Mouse (Mus musculus) Muller cell, postnatal 12 days (primary cell): ENCODE measurements at regions not wholly inside any gene's neighbourhood (a gene's known extent, or its start where the extent isn't known, plus 50 kb on each side); places are given as distances from the start of the nearest gene placed in this dataset.
"Not testable (repeated sequence)": the region's sequence is repeated elsewhere in the genome, so short reads cannot be mapped to it uniquely, and the experiment has no call there.

Experiments used
- DNase-seq: peaks from one replicate; pipeline ENCODE4 v3.0.0-alpha.2; 2015; ENCODE audit errors: inconsistent ontology term

- peak; percentile 27 for DNase-seq
Measured at GRCm38 (mm10) chr1:150160314-150160713, 60.5 kb downstream of the Ptgs2 start.

DNA sequence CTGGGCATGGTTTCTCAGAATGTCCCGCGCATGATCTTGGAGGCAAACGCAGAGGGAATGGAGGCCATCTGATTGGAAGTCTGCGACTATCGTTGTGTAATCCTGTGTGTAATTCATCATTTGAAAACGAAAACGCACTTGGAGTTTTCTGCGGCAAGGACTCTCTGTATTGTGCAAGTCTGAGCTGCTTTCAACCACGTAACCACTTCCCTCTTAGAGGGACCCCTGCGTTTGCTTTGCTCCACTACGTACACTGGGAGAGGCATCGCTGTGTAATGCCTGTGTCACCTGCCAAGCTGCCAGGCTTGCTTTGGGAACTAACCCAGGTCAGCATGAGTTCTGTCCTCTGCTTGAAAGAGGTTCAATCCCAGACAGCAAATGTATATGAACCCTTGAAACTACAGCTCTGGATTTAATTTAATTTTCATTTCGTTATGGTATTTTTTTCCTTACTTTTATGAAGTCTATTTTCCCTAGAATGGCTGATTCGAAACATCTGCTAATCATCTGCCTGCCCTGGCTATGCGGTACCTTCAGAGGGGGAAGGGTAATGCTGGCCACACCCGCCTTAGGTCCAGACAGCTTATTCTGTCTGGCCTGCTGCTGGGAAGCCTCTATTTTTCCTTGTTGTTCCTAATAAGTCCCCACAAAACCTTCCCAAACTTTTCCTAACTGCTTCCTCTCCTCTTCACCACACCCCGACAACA lies 65.2 kb downstream of the Ptgs2 start:
- DNase-seq, result no peak

GRCm38 (mm10) chr1:150165597-150165973 lies 65.8 kb downstream of the Ptgs2 start:
- no peak for DNase-seq

DNA sequence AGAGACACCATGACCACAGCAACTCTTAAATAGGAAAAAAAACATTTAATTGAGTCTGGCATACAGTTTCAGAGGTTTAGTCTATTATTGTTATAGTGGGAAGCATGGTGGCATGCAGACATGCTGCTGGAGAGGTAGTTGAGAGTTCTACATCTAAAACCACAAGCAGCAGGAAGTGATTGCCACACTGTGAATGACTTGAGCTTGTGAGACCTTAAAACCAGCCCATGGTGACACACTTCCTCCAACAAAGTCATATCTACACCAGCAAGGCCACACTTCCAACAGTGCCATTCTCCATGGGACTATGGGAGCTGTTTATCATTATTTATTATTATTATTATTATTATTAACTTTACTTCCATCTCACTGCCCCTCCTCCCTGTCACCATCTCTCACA lies 67.3 kb downstream of the Ptgs2 start:
- no peak for DNase-seq

- DNase-seq, result no peak
Measured at GRCm38 (mm10) chr1:150174204-150174603, 74.4 kb downstream of the Ptgs2 start.

GRCm38 (mm10) chr1:150177029-150177740 lies 77.4 kb downstream of the Ptgs2 start:
- DNase-seq, result no peak

DNA sequence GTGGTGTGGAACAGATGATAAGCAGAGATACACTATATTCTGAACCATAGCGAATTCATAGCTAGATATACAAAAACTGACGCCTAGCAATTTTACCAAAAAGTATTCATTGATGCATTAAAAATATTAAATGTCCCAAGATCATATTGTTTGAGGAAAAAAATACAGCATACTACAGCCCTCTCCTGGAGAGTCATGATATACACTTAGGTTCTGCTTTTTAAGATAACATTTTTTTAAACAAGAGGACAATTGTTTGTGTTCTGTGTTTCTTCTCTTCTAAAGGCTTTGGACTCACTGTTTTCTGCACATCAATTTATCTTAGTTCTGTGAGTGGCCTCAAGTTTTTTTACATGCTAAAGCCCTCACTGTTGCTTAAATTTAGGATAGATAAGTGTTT lies 102.2 kb downstream of the Ptgs2 start:
- peak; percentile 31 for DNase-seq

DNA sequence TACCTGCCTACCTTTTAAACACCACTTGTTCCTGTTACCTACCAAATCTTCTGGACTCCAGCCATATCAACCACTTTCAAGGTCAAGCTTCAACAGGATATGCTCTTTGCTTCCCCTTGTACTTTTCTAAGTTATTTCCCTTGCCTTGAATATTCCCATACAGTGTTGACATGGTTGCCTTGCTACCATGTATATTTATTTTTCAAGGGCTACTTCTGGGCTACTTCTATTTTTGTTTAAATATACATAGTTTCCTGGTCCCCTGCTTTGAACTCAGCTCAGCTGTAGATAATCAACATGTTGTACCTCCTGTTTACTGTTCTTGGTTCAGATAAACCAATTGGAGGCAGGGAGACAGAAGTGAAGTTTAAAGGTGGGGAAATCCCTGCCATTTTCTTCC lies 106.8 kb upstream of the Pdc start:
- no peak for DNase-seq

DNA sequence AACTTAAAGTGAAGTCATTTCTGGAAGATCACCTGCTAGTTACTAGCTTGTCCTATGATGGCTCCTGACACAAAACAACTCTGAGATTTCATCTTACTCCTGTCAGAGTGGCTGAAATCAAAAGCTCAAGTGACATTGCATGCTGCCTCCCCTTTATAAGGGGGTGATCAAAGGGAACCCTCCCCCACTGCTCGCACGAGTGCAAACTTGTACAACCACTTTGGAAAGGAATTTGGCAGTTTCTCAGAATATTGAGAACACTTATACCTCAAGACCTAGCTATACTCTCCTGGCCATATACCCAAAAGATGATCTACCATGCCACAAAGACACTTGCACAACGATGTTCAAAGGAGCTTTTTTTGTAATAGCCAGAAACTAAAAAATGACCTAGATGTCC lies 102.5 kb upstream of the Pdc start:
- DNase-seq, result no peak

DNA sequence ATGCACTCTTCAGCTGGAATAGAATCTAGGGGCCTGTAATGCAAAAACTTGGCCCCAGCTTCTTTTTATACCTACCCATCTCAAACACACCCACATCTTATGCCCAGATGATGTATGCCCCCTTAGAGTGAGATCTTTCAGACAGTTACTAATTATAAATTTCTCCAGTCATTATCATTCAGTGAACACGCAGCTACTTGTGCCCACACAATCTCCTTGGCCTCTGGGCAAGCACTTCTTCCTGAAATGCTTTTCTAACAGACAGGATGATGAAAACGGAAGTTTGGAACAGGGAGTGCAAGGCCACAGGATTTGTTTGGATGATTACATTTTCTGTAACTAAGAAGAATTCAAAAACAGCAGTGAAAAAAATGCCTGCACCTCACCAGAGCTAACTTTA lies 100.4 kb upstream of the Pdc start:
- DNase-seq, result no peak

DNA sequence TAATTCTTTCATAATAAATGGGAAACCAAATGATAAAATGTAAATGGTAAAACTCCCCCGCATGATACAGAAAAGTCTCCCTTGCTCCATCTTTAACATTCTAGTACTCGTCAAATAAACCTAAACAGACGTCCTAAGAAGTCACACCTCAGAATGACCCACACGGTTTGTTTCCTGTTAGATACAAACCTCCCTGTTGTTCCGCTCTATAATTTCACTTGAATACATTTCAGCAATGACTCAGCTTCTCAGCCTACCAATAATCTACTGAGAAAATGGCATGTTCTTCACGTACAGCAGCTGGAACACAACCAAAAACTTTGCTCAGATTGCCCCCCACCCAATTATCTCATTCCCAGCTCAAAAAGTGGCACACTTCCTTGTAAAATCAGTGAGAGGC lies 93.7 kb upstream of the Pdc start:
- no peak for DNase-seq

DNA sequence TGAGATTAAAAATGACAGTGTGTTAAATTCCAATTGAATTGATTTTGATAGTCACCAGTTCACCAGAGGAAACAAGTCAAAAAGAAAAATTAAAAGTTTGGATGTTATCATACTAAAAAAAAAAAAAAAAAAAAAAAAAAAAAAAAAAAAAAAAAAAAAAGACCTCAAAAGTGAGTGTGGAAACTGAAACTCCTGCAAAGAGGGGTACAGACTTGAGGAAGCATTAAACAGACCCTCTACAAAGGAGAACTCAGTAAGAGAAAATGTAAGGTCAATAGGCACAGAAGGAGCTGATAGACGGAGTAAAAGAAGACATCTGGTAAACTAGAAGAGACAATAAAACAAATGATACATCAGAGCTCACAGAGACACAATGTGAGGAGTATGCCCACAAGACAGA lies 79.7 kb upstream of the Pdc start:
- not testable (repeated sequence) for DNase-seq

DNA sequence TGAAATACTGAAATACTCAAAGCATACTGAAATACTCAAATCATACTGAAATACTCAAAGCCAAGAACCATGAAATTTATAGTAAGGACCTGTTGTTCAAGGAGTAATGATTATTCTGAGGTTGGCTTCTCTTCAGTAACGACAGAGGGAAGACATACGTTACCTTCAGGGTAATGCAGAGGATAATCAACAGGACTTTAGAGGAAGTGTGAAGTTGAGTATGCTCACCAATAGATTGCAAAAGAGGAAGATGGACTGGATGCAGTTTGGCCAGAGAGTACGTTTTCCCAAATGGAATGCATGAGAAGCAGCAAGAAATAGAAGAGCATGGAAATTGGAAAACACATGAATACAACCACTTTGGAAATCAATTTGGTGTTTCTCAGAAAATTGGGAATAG lies 79.1 kb upstream of the Pdc start:
- no peak for DNase-seq

DNA sequence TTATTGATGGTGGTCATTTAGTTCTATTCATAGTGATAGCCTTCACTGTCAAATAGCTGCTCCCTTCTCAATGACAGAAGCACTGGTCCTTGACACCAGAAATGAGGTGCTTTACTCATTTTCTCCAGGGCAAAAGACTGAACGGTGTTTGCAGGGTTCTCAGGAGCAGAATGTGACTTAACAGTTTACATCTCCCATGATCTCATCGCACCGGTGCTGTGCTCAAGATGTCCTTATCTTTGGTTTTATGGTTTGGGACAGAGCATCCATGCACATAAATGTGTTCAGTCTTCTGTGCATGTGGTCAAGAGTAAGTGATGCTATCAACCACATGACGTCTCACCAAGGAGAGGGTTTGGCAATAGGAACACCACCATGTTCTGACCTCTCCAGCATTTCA lies 78.1 kb upstream of the Pdc start:
- no peak for DNase-seq

GRCm38 (mm10) chr1:150242108-150242507 lies 77.1 kb upstream of the Pdc start:
- DNase-seq, result no peak

DNA sequence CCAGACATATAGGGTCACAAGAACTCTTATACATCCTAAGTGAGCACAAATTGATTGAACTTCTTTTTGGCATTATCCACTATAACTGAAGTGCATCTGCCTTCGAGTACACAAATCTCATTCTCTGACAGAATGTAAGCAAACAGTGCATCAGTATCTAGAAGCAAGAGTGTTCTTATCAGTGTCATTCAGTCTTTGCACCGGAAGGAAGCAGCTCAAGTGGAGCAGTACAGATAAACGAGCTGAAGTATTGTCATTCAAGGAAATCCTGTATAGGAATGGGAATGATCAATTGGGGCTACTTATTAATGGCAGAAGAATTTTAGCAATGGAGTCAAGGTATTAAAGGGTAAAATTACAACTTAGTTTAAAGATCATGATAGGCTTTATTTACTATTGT lies 74.3 kb upstream of the Pdc start:
- no peak for DNase-seq

GRCm38 (mm10) chr1:150251422-150251821 lies 67.8 kb upstream of the Pdc start:
- DNase-seq, result peak; percentile 10

DNA sequence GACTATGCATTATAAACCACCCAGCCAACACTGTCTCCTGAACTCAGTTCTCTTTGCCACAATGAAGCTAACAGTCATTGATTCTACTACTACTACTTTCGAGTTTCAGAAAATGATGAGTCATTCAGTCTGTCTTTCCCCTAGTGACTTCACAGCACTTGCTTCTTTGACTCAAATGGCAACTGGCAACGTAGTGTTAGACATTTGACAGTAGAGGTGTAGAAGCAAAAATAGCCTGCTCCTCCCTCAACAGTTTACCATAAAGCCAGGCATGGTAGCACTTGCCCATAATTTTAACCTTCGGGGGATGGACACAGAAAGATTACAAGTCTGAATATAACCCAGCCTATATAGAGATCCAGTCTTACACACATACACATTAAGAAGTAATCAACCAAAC lies 67.3 kb upstream of the Pdc start:
- DNase-seq, result peak; percentile 9

- no peak for DNase-seq
Measured at GRCm38 (mm10) chr1:150257596-150257995, 61.6 kb upstream of the Pdc start.

DNA sequence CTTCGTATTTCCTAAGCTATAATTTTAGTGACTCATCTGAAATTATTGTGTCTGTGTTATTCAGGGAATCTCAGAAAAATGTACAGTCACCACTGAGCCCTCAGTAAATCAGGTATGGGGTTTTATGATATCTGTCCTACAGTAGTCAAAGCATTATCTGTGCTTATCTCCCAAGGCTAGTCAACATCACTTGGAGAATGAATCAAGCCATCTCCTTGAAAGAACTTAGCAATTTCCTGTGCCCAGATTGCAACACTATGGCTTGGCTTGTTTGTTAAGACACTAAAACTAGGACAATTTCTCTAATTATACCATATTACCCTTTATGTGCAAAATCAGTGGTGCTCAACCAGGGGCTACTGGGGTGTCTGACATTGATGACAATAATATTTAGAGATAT lies 58.9 kb upstream of the Pdc start:
- DNase-seq, result no peak

DNA sequence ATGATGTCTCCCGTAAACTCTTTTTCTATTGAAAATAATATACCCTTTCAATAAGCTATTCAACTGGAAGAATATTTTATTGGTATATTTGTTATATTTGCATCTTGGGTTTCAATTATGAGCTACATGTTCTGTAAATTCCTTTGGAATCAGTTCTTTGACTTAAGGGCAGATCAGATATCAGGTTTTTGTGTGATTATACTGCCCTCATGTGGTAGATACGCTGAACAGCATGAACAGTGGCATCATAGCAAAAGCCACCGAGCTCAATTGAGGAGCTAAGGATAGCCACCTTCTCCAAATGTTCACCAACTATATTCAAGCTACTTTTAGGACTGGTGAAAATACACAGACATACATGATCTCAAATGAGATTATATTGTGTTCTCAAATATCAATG lies 52.7 kb upstream of the Pdc start:
- peak; percentile 49 for DNase-seq

- no peak for DNase-seq
Measured at GRCm38 (mm10) chr1:150267003-150267402, 52.2 kb upstream of the Pdc start.
